Comparison of ENCODE assay signal across 8 mouse cellular contexts in genomic region chr17:79975997-79976443, GRCm38 (mm10).
DNase-seq lines count a peak whose midpoint lies in the region; ATAC-seq and TF ChIP-seq lines count a peak whose summit lies in the region.

No protein-coding gene starts in this region.

- no peak overlapping the region for H3K27ac ChIP-seq in kidney, embryonic 14.5 days (ENCODE audit: low read depth, low read length)
- peak overlapping the region; percentile 23; the same call in 1 of the 2 replicates for H3K27ac ChIP-seq in forebrain, postnatal 0 days (ENCODE audit: low read depth, low read length)
- no peak overlapping the region for H3K27ac ChIP-seq in liver, embryonic 15.5 days (replicated peaks)
- peak overlapping the region; percentile 43; the same call in 1 of the 2 replicates for H3K27ac ChIP-seq in stomach, embryonic 16.5 days (ENCODE audit: low read length)

- H3K36me3 ChIP-seq in kidney, embryonic 14.5 days (ENCODE audit: control insufficient read depth, insufficient read depth, low read length) = no peaks in the 10 kb centered on the region
- H3K36me3 ChIP-seq in forebrain, postnatal 0 days (ENCODE audit: insufficient read depth) = no peaks in the 10 kb centered on the region
- no peaks in the 10 kb centered on the region for H3K36me3 ChIP-seq in liver, embryonic 15.5 days (replicated peaks)
- H3K36me3 ChIP-seq in stomach, embryonic 16.5 days (ENCODE audit: control insufficient read depth, insufficient read depth, low read length) = no peaks in the 10 kb centered on the region

- H3K4me1 ChIP-seq in kidney, embryonic 14.5 days (ENCODE audit: control insufficient read depth, insufficient read depth, low read length) = peaks cover 10% of the 10 kb centered on the region; the same call in 1 of the 2 replicates
- no peaks in the 10 kb centered on the region for H3K4me1 ChIP-seq in forebrain, postnatal 0 days (ENCODE audit: insufficient read depth)
- H3K4me1 ChIP-seq in liver, embryonic 15.5 days (replicated peaks) = peaks cover 34% of the 10 kb centered on the region
- H3K4me1 ChIP-seq in stomach, embryonic 16.5 days (ENCODE audit: control insufficient read depth, insufficient read depth, low read length) = peaks cover 23% of the 10 kb centered on the region

- WGBS in kidney, embryonic 14.5 days = 28% methylated on average over 11 of the region's 11 CpGs
- 11% methylated on average over 11 of the region's 11 CpGs for WGBS in forebrain, postnatal 0 days
- 12% methylated on average over 11 of the region's 11 CpGs for WGBS in liver, embryonic 15.5 days (ENCODE audit: insufficient replicate concordance)
- 20% methylated on average over 11 of the region's 11 CpGs for WGBS in stomach, embryonic 16.5 days

- H3K27me3 ChIP-seq in kidney, embryonic 14.5 days (ENCODE audit: control insufficient read depth, insufficient read depth, low read length) = no peaks in the 10 kb centered on the region
- H3K27me3 ChIP-seq in forebrain, postnatal 0 days (ENCODE audit: insufficient read depth, low read length) = no peaks in the 10 kb centered on the region
- H3K27me3 ChIP-seq in liver, embryonic 15.5 days = peaks cover 3% of the 10 kb centered on the region; the same call in 1 of the 2 replicates
- H3K27me3 ChIP-seq in stomach, embryonic 16.5 days (ENCODE audit: control insufficient read depth, insufficient read depth, low read length) = no peaks in the 10 kb centered on the region

- DNase-seq in kidney, postnatal 4 days = no peak
- DNase-seq in R1 (ENCODE audit: low read depth, low spot score) = peak; percentile 91
- DNase-seq in forebrain, postnatal 0 days = peak; percentile 68
- DNase-seq in kidney, adult 11 months = no peak
- no peak for DNase-seq in layer of hippocampus, adult 9-11 months

- TF ChIP-seq CTCF in forebrain, postnatal 0 days (IDR thresholded peaks at IDR 0.05; ENCODE audit: low read depth) = 0 out of 2 replicates have a peak, but pooled peaks have one; percentile 10

- no peak overlapping the region for H3K9ac ChIP-seq in kidney, embryonic 14.5 days (ENCODE audit: low read depth, low read length)
- peak overlapping the region; percentile 11; the same call in 1 of the 2 replicates for H3K9ac ChIP-seq in forebrain, postnatal 0 days
- no peak overlapping the region for H3K9ac ChIP-seq in liver, embryonic 15.5 days
- no peak overlapping the region for H3K9ac ChIP-seq in stomach, embryonic 16.5 days (ENCODE audit: low read length)

- ATAC-seq in kidney, embryonic 14.5 days (ENCODE audit: low FRiP score, low TSS enrichment) = peak; percentile 58; the same call in 1 of the 2 replicates
- peak; percentile 93 for ATAC-seq in forebrain, postnatal 0 days
- ATAC-seq in liver, embryonic 15.5 days (ENCODE audit: insufficient read depth) = peak; percentile 40; the same call in 1 of the 2 replicates
- ATAC-seq in stomach, embryonic 16.5 days (ENCODE audit: insufficient read depth, low FRiP score) = peak; percentile 57; the same call in 1 of the 2 replicates

- H3K4me2 ChIP-seq in kidney, embryonic 14.5 days (replicated peaks; ENCODE audit: low read depth, low read length) = peak overlapping the region; percentile 38
- H3K4me2 ChIP-seq in forebrain, postnatal 0 days (ENCODE audit: low read depth) = peak overlapping the region; percentile 47
- peak overlapping the region; percentile 59 for H3K4me2 ChIP-seq in liver, embryonic 15.5 days
- peak overlapping the region; percentile 44 for H3K4me2 ChIP-seq in stomach, embryonic 16.5 days (ENCODE audit: low read depth, low read length)

- H3K4me3 ChIP-seq in kidney, embryonic 14.5 days (ENCODE audit: low read length) = no peak overlapping the region
- H3K4me3 ChIP-seq in forebrain, postnatal 0 days (ENCODE audit: low read depth, low read length) = peak overlapping the region; percentile 25
- H3K4me3 ChIP-seq in liver, embryonic 15.5 days (replicated peaks) = peak overlapping the region; percentile 20
- peak overlapping the region; percentile 1 for H3K4me3 ChIP-seq in stomach, embryonic 16.5 days (replicated peaks; ENCODE audit: low read length)

- no peaks in the 10 kb centered on the region for H3K9me3 ChIP-seq in kidney, embryonic 14.5 days (ENCODE audit: control insufficient read depth, low read length)
- H3K9me3 ChIP-seq in forebrain, postnatal 0 days (ENCODE audit: low read length) = no peaks in the 10 kb centered on the region
- H3K9me3 ChIP-seq in liver, embryonic 15.5 days (replicated peaks) = no peaks in the 10 kb centered on the region
- H3K9me3 ChIP-seq in stomach, embryonic 16.5 days (replicated peaks; ENCODE audit: control insufficient read depth, low read length) = no peaks in the 10 kb centered on the region

Comparison
In these comparisons a context has a peak if more than half of its experiments do, and no peak if none do; other contexts are left out.
1. ATAC-seq: peak in every context shown above with its lines; median percentile 93 in forebrain, postnatal 0 days; 58 in kidney, embryonic 14.5 days; 57 in stomach, embryonic 16.5 days; 40 in liver, embryonic 15.5 days.
2. H3K27ac ChIP-seq: peak in forebrain, postnatal 0 days (single experiment) and stomach, embryonic 16.5 days (single experiment); none in kidney, embryonic 14.5 days (single experiment) and liver, embryonic 15.5 days (single experiment).
3. DNase-seq: peak in R1 (single experiment) and forebrain, postnatal 0 days (single experiment); none in kidney, postnatal 4 days (0 of 2), kidney, adult 11 months (single experiment) and layer of hippocampus, adult 9-11 months (single experiment).
4. Peak in every context shown above with its lines, with median percentiles within 50 percentile points of each other: H3K4me2 ChIP-seq.